Mouse (Mus musculus): ENCODE results near the gene Hsd11b2. TPM values are rescaled to one million over a fixed set of nuclear protein-coding genes. Genes with fewer than 3 reads are reported as not detected.
A peak's percentile ranks its signal among the peaks of the same experiment; 100 is the strongest.

The Hsd11b2 gene
- 6.1 and 6.6 TPM in 2 replicates for polyA plus RNA-seq (2016; fragmentation: Nextera tagmentation; extraction: Ambion mirVana)

DNA sequence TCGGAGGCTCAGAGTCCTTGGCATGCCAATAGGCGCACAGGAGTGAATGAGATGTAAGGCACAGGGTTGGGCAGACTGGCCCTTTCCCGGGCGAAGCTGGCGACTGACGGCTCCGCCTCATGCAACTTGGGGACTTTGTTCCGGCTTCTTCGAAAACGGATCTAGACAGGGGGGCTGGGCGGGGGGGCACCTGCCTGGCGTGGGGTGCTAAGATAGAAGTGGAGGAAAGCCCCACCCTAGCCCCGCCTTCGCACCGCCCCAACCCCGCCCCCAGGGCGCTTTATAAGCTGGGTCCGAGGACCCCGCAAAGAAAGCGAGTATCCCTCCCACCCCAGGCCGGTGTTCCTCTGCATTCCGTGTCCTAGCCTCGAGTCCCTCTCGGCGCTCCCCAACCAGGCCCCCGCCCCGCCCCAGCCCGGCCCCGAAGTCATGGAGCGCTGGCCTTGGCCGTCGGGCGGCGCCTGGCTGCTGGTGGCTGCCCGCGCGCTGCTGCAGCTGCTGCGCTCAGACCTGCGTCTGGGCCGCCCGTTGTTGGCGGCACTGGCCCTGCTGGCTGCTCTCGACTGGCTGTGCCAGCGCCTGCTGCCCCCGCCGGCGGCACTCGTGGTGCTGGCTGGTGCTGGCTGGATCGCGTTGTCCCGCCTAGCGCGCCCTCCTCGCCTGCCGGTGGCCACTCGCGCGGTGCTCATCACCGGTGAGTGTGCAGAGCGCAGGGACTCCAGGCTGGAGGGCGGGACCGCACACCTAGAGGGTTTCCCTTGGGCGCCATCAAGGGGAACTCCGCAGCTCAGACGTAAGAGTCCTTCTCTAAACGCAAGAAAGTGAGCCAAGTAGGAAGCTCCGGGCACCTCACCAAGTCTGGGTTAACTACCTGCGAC is at the start of gene Hsd11b2:
Gene Hsd11b2 (plus strand): TSS at position 320 of the 878 bp plus-strand sequence.
- Histone ChIP-seq H3K27ac (peak within 1 kb of the TSS; percentile 54), H3K9me3 (no peaks in the 10 kb centered on the region), H3K36me3 (0 out of 2 replicates have a peak, but pooled peaks cover 8% of the 10 kb centered on the region), H3K4me1 (peaks cover 36% of the 10 kb centered on the region), H3K27me3 (peaks cover 17% of the 10 kb centered on the region), H3K4me2 (replicated peaks) (peak within 1 kb of the TSS; percentile 97), H3K9ac (peak within 1 kb of the TSS; percentile 66), H3K4me3 (peak within 1 kb of the TSS; percentile 60)
- WGBS: under 1% methylated on average over 67 of the region's 68 CpGs
- ATAC-seq (ENCODE audit: insufficient number of reproducible peaks, insufficient read depth, low FRiP score, low TSS enrichment): peak; percentile 47

DNA sequence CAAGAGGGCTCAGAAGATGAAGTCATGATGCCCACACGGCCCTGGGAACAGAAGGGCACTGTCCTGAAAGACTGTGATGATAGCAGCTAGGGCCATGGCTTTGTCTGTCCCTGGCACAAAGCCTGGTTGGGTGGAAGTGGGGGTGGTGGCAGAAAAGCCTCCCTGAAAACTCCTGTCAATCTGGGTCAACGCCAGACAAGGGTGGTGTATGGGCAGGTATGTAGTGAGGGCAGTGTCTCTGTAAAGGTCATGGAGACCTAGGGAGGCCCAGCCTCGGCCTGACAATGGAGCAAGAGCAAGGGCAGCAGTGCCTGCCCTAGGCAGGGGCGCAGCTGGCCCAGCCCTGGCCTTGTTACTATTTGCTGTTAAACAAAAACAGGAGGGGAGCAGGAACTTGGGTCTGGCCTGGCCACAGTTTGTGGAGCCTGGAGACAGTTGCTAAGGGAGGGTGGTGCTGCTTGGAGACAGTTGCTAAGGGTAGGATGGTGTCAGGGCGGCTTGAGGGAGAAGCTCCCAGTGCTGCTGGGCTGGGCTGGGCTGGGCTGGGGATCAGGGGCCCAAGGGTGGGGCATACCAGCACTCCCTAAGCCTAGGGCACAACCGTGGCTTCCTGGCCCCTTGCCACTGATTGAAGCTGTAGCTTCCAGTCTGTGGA is 49.4 kb upstream of the Hsd11b2 start:
- Histone ChIP-seq H3K9ac (no peak overlapping the region), H3K27ac (no peak overlapping the region), H3K4me1 (peaks cover 25% of the 10 kb centered on the region), H3K27me3 (peaks cover 29% of the 10 kb centered on the region), H3K9me3 (no peaks in the 10 kb centered on the region), H3K4me3 (no peak overlapping the region), H3K4me2 (replicated peaks) (no peak overlapping the region), H3K36me3 (no peaks in the 10 kb centered on the region; the same call in 1 of the 2 replicates)
- WGBS: 50% methylated on average over 6 of the region's 6 CpGs
- no peak for ATAC-seq (ENCODE audit: insufficient number of reproducible peaks, insufficient read depth, low FRiP score, low TSS enrichment)

DNA sequence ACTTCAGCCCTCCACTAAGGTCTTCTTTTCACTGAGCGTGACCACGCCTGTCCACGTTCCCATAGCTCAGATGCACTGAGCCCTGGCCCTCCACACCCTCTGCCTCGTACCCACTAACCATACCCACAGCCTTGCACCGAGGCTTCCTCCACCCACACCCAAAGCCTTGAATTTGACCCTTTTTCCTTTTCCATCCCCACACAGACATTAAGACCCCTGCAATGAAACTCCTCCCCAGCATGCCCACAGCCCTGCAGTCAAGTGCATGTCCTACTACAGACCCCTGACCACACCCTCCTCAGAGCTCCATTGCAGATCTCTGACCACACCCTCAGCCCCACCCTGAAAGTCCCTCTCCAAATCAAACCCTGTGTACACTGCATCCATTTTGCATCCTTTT is 48.7 kb upstream of the Hsd11b2 start:
- Histone ChIP-seq H3K9me3 (no peaks in the 10 kb centered on the region), H3K4me3 (no peak overlapping the region), H3K4me2 (replicated peaks) (no peak overlapping the region), H3K36me3 (no peaks in the 10 kb centered on the region; the same call in 1 of the 2 replicates), H3K27me3 (peaks cover 32% of the 10 kb centered on the region), H3K4me1 (peaks cover 31% of the 10 kb centered on the region), H3K27ac (no peak overlapping the region), H3K9ac (no peak overlapping the region)
- ATAC-seq (ENCODE audit: insufficient number of reproducible peaks, insufficient read depth, low FRiP score, low TSS enrichment): no peak
- 91% methylated on average over 5 of the region's 5 CpGs for WGBS

GRCm38 (mm10) chr8:105470262-105470661 is 48.3 kb upstream of the Hsd11b2 start:
- Histone ChIP-seq H3K27me3 (peaks cover 35% of the 10 kb centered on the region), H3K9ac (no peak overlapping the region), H3K36me3 (no peaks in the 10 kb centered on the region; the same call in 1 of the 2 replicates), H3K4me2 (replicated peaks) (peak overlapping the region; percentile 53; the same call in 1 of the 2 replicates), H3K9me3 (no peaks in the 10 kb centered on the region), H3K4me1 (peaks cover 34% of the 10 kb centered on the region), H3K4me3 (peak overlapping the region; percentile 36; the same call in 1 of the 2 replicates), H3K27ac (no peak overlapping the region)
- ATAC-seq (ENCODE audit: insufficient number of reproducible peaks, insufficient read depth, low FRiP score, low TSS enrichment): no peak
- 80% methylated on average over 5 of the region's 5 CpGs for WGBS

DNA sequence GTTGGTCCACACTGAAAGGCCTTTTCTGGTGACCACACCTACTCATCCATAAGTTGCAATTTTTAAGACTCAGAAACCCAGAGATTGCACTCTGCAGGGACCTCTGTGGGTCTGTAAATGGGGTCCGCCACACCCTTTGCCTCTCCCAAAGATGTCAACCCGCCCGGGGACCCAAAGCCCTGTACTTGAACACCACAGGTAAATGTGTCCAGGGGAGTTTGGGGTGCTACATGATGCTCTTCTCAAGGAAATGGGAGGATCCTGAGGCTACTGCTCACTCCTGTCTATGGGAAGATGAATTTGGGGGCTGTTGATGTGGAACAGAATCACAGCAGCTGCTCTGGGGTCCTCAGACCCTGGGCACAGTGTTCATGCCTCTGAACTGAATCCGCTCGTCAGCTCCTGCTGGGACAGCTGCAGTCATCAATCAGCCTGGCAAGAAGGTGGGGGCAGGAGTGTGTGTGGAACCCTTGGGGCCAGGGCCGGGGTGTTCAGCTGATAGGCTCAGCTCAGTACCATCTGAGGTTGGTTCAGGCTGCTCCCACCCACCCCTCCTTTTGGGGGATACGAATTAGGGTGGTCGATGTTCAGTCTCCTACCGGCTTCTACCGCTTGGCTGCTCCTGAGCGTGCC is 47.8 kb upstream of the Hsd11b2 start:
- H3K9ac ChIP-seq: peak overlapping the region; percentile 45
- peak overlapping the region; percentile 53 for H3K4me2 ChIP-seq (replicated peaks)
- peaks cover 4% of the 10 kb centered on the region for H3K36me3 ChIP-seq
- peaks cover 34% of the 10 kb centered on the region for H3K4me1 ChIP-seq
- no peaks in the 10 kb centered on the region for H3K9me3 ChIP-seq
- H3K27me3 ChIP-seq: peaks cover 41% of the 10 kb centered on the region
- WGBS: 19% methylated on average over 11 of the region's 11 CpGs
- H3K4me3 ChIP-seq: peak overlapping the region; percentile 36
- H3K27ac ChIP-seq: no peak overlapping the region
- peak; percentile 72 for ATAC-seq (ENCODE audit: insufficient number of reproducible peaks, insufficient read depth, low FRiP score, low TSS enrichment)

DNA sequence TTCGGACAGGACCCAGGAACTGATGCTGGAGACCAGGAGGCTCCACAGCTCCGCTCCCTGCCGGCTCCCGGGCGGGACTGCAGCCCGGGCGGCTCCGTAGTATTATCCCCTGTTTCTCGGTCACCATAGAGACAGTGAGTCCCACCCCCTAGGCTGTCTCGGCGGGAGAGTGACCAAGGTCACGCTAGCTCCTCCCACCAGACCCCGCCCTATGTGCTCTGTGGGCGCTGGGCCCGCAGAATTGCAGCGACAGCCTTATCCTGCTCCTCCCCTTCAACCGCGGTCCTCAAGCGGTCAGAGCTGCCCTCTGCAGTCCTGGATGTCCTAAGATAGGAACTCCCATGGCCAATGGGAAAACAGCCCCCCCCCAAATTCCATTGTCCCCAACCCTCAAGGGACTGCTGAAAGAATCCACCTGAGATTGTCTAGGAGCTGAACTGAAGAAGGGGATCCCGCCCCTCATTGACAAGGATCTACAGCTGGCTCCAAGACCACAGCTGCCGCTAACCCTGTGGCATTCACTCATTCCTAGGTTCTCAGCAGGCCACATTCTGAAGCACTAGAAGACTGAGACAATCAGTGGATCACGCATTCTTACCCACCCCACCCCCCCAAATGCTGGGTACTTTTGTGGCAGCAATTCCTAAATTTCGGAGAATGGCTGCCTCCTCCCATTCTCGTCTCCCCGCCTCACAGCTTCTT is 47.1 kb upstream of the Hsd11b2 start, which contains the start of gene Tppp3:
Gene Tppp3 (minus strand): TSS at position 213 of the 702 bp plus-strand sequence.
- H3K9ac ChIP-seq: peak within 1 kb of the TSS; percentile 45
- H3K4me1 ChIP-seq: peaks cover 34% of the 10 kb centered on the region
- no peaks in the 10 kb centered on the region for H3K9me3 ChIP-seq
- H3K4me2 ChIP-seq (replicated peaks): peak within 1 kb of the TSS; percentile 53
- H3K36me3 ChIP-seq: peaks cover 9% of the 10 kb centered on the region
- 5% methylated on average over 25 of the region's 25 CpGs for WGBS
- peak; percentile 88 for ATAC-seq (ENCODE audit: insufficient number of reproducible peaks, insufficient read depth, low FRiP score, low TSS enrichment)
- H3K27me3 ChIP-seq: peaks cover 47% of the 10 kb centered on the region
- H3K27ac ChIP-seq: no peak within 1 kb of the TSS
- H3K4me3 ChIP-seq: peak within 1 kb of the TSS; percentile 36

DNA sequence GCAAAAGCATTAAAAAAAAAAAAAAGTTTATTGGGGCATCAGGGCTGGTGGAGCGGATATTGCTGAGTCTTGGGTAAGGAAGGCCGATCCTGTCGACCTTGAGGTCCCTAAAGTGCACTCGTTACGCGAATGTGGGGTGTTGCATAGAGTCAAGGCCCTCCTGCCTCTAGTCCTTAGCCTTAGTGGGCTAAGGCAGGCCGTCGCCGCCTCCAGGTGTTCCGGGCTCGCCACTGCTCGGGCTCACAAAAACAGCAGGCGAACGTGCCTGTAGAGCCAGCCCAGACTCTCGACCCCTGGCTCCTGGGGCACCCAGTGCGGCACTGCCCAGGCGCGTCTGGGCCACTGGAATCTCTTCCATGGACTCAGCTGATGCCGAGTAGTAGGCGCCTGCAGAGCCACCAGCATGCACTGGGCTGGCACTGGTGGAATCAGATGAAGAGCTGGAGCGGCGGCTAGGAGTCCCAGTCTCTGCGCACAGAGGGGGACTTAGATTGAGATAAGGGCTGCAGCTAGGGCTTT is 46.1 kb upstream of the Hsd11b2 start:
- Histone ChIP-seq H3K4me3 (no peak overlapping the region), H3K9ac (no peak overlapping the region), H3K4me2 (replicated peaks) (no peak overlapping the region), H3K27me3 (peaks cover 51% of the 10 kb centered on the region), H3K36me3 (peaks cover 9% of the 10 kb centered on the region), H3K4me1 (peaks cover 34% of the 10 kb centered on the region), H3K9me3 (no peaks in the 10 kb centered on the region), H3K27ac (no peak overlapping the region)
- no peak for ATAC-seq (ENCODE audit: insufficient number of reproducible peaks, insufficient read depth, low FRiP score, low TSS enrichment)
- WGBS: 15% methylated on average over 23 of the region's 23 CpGs

- Histone ChIP-seq H3K36me3 (peaks cover 9% of the 10 kb centered on the region), H3K4me3 (no peak overlapping the region), H3K4me2 (replicated peaks) (no peak overlapping the region), H3K27me3 (peaks cover 51% of the 10 kb centered on the region), H3K9me3 (no peaks in the 10 kb centered on the region), H3K4me1 (peaks cover 34% of the 10 kb centered on the region), H3K27ac (no peak overlapping the region), H3K9ac (no peak overlapping the region)
- WGBS: 45% methylated on average over 9 of the region's 9 CpGs
- no peak for ATAC-seq (ENCODE audit: insufficient number of reproducible peaks, insufficient read depth, low FRiP score, low TSS enrichment)
Observed at GRCm38 (mm10) chr8:105472983-105473382, 45.6 kb upstream of the Hsd11b2 start.

DNA sequence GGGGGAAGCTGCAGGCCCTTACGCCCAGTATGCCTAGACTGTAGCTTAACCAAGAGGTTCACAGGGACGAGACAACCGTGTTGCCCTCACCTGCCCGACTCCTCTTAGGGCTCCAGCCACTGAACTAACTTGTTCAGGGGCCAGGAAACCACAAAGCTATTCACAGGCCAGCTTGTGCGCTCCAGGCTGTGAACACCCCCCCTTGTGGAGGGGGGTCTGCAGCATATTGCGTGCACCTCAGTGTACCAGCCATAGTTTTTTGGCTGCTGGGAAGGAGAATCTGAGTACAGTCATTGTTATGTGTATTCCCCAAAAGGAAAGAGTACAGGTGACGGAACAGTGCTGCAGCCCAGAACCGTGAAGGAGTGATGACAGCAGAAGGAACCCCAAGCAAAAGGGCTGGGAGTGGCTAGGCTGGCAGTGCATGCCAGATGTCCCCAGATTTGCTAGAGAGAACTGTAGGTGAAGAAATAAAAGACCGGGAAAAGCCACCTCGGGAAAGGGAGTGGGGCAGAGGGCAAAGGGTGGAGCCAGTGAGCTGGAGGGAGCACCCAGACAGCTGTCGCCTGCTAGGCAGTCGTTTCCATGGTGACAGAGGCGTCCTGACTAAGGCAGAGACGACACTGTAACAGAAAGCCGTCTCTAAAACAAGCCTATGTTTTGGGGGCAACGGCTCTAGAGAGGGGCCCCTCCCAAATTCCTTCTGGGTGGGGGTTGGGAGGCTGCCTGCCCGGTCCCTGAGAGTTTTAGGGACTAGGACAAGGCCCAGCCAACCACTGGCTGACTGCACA is 44.5 kb upstream of the Hsd11b2 start:
- Histone ChIP-seq H3K4me1 (peaks cover 34% of the 10 kb centered on the region), H3K9ac (no peak overlapping the region), H3K27ac (0 out of 2 replicates have a peak overlapping the region, but pooled peaks have one; percentile 30), H3K27me3 (peaks cover 51% of the 10 kb centered on the region), H3K9me3 (no peaks in the 10 kb centered on the region), H3K4me3 (no peak overlapping the region), H3K36me3 (peaks cover 9% of the 10 kb centered on the region), H3K4me2 (replicated peaks) (no peak overlapping the region)
- ATAC-seq (ENCODE audit: insufficient number of reproducible peaks, insufficient read depth, low FRiP score, low TSS enrichment): no peak
- 25% methylated on average over 17 of the region's 17 CpGs for WGBS

GRCm38 (mm10) chr8:105474680-105475079 is 43.9 kb upstream of the Hsd11b2 start:
- H3K4me1 ChIP-seq: peaks cover 31% of the 10 kb centered on the region
- no peak overlapping the region for H3K9ac ChIP-seq
- H3K27ac ChIP-seq: no peak overlapping the region
- peaks cover 51% of the 10 kb centered on the region for H3K27me3 ChIP-seq
- no peak overlapping the region for H3K4me3 ChIP-seq
- WGBS: 31% methylated on average over 5 of the region's 5 CpGs
- H3K9me3 ChIP-seq: no peaks in the 10 kb centered on the region
- H3K4me2 ChIP-seq (replicated peaks): no peak overlapping the region
- ATAC-seq (ENCODE audit: insufficient number of reproducible peaks, insufficient read depth, low FRiP score, low TSS enrichment): no peak
- peaks cover 9% of the 10 kb centered on the region for H3K36me3 ChIP-seq

All from embryonic facial prominence, embryonic 12.5 days (tissue).